Mouse (Mus musculus): ENCODE results near the gene Dync1i1.

DNA sequence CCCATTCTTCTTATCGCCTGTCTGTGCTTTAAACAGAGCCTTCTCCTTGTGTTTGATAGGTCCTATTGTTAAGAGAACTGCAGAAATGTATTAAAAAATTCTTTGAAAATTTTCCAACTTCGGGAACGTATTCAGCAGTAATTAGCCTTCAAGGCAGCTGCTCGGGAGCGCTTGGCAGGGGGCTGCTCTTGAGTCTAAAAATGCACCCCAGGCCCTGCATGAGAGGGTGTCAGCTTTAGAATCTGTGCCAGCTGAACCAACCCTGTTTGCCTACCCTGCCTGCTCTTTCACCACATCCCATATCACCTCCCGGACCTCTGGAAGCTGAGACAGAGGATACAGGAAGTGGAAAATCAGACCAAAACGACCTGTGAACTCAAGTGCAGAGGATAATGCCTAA lies 267.6 kb downstream of the Dync1i1 start:
- TF ChIP-seq POLR2A (IDR thresholded peaks at IDR 0.05; ENCODE audit: borderline replicate concordance, low read depth, low read length) = no peak
- TF ChIP-seq CTCF (IDR thresholded peaks at IDR 0.05; ENCODE audit: low read depth, low read length) = no peak

All from bone marrow macrophage, adult 2 months (primary cell).